Comparison of ENCODE assay signal across 22 mouse cellular contexts in genomic region chr9:71155399-71156005, GRCm38 (mm10). TPM values are rescaled to one million over a fixed set of nuclear protein-coding genes. Genes with fewer than 3 reads are reported as not detected.
DNase-seq lines count a peak whose midpoint lies in the region; ATAC-seq lines count a peak whose summit lies in the region.
"Had no signal": no experiment of that assay in that cellular context is flagged by ENCODE, and none has a peak within 500 bp of the region (broad histone marks: within the 10 kb centered on the region; RNA-seq: fewer than 3 reads in every experiment).

No protein-coding gene starts in this region.

- no peaks in the 10 kb centered on the region for H3K9me3 ChIP-seq in liver, embryonic 16.5 days (replicated peaks; ENCODE audit: control insufficient read depth, low read length)
- no peaks in the 10 kb centered on the region for H3K9me3 ChIP-seq in hindbrain, embryonic 11.5 days (ENCODE audit: control insufficient read depth, low read length)
- H3K9me3 ChIP-seq in forebrain, embryonic 15.5 days, result no peaks in the 10 kb centered on the region
- H3K9me3 ChIP-seq: forebrain, embryonic 13.5 days; limb, embryonic 13.5 days had no signal

- H3K9ac ChIP-seq in liver, embryonic 16.5 days (ENCODE audit: low read depth, low read length), result no peak overlapping the region
- H3K9ac ChIP-seq in hindbrain, embryonic 11.5 days (ENCODE audit: low read depth, low read length), result no peak overlapping the region
- H3K9ac ChIP-seq in forebrain, embryonic 15.5 days (replicated peaks), result no peak overlapping the region
- H3K9ac ChIP-seq: forebrain, embryonic 13.5 days; hindbrain, embryonic 14.5 days; limb, embryonic 13.5 days had no signal

- ATAC-seq in liver, embryonic 16.5 days (ENCODE audit: low read depth), result no peak
- no peak for ATAC-seq in hindbrain, embryonic 11.5 days (ENCODE audit: low FRiP score)
- ATAC-seq in forebrain, embryonic 15.5 days (replicated peaks), result no peak
- ATAC-seq: forebrain, embryonic 13.5 days; Patski had no signal

- H3K27ac ChIP-seq in liver, embryonic 16.5 days (ENCODE audit: low read length), result peak overlapping the region; percentile 90
- H3K27ac ChIP-seq in hindbrain, embryonic 11.5 days (ENCODE audit: low read depth, low read length), result no peak overlapping the region
- no peak overlapping the region for H3K27ac ChIP-seq in forebrain, embryonic 15.5 days (replicated peaks)
- H3K27ac ChIP-seq: forebrain, embryonic 13.5 days; heart, adult 2 months; hindbrain, embryonic 14.5 days; limb, embryonic 13.5 days had no signal

- WGBS in liver, embryonic 16.5 days (ENCODE audit: insufficient replicate concordance), result 63% methylated on average over 7 of the region's 7 CpGs
- 85% methylated on average over 7 of the region's 7 CpGs for WGBS in hindbrain, embryonic 11.5 days
- 84% methylated on average over 7 of the region's 7 CpGs for WGBS in forebrain, embryonic 15.5 days

- DNase-seq in spleen, postnatal 10 days (ENCODE audit: low spot score in 2 of 2), result peak; percentile 11 to 13
- no peak for DNase-seq in spleen, adult 12 weeks (ENCODE audit: low spot score)
- peak; percentile 76 for DNase-seq in fat pad, adult 2 months (ENCODE audit: extremely low read depth, low read depth, low spot score)
- DNase-seq in hindbrain, embryonic 11.5 days (ENCODE audit: low spot score), result no peak
- no peak for DNase-seq in ovary, postnatal 10 days (ENCODE audit: low spot score)
- no peak for DNase-seq in gastrocnemius, postnatal 25 days
- DNase-seq: cerebellum, adult 11-12 months; heart, adult 2 months; kidney, adult 2 months; kidney, postnatal 4 days; layer of hippocampus, postnatal 36 days; lung, postnatal 10 days; right cerebral cortex, postnatal 14 days; thymus, postnatal 36 days had no signal

- no peaks in the 10 kb centered on the region for H3K27me3 ChIP-seq in liver, embryonic 16.5 days (ENCODE audit: control insufficient read depth, insufficient read depth, low read depth, low read length)
- H3K27me3 ChIP-seq in hindbrain, embryonic 11.5 days (ENCODE audit: control insufficient read depth, insufficient read depth, low read length), result no peaks in the 10 kb centered on the region
- no peaks in the 10 kb centered on the region for H3K27me3 ChIP-seq in forebrain, embryonic 15.5 days
- H3K27me3 ChIP-seq: forebrain, embryonic 13.5 days; limb, embryonic 13.5 days had no signal

- H3K4me1 ChIP-seq in liver, embryonic 16.5 days (ENCODE audit: control insufficient read depth, low read depth, low read length), result peaks cover 70% of the 10 kb centered on the region
- H3K4me1 ChIP-seq in hindbrain, embryonic 11.5 days (replicated peaks; ENCODE audit: control insufficient read depth, insufficient read depth, low read length), result no peaks in the 10 kb centered on the region
- H3K4me1 ChIP-seq in forebrain, embryonic 15.5 days, result no peaks in the 10 kb centered on the region
- H3K4me1 ChIP-seq: limb, embryonic 13.5 days had no signal

- H3K4me3 ChIP-seq in liver, embryonic 16.5 days (ENCODE audit: low read depth, low read length), result no peak overlapping the region
- H3K4me3 ChIP-seq in hindbrain, embryonic 11.5 days (ENCODE audit: low read depth, low read length), result no peak overlapping the region
- H3K4me3 ChIP-seq in forebrain, embryonic 15.5 days, result no peak overlapping the region
- H3K4me3 ChIP-seq: forebrain, embryonic 13.5 days; heart, adult 2 months; limb, embryonic 13.5 days; myocyte had no signal

- no peak overlapping the region for H3K4me2 ChIP-seq in liver, embryonic 16.5 days (ENCODE audit: low read depth, low read length)
- no peak overlapping the region for H3K4me2 ChIP-seq in hindbrain, embryonic 11.5 days (replicated peaks; ENCODE audit: low read depth, low read length)
- H3K4me2 ChIP-seq in forebrain, embryonic 15.5 days (replicated peaks), result no peak overlapping the region
- H3K4me2 ChIP-seq: forebrain, embryonic 13.5 days; hindbrain, embryonic 14.5 days; limb, embryonic 13.5 days; midbrain, embryonic 11.5 days had no signal

- no peaks in the 10 kb centered on the region for H3K36me3 ChIP-seq in liver, embryonic 16.5 days (ENCODE audit: control insufficient read depth, insufficient read depth)
- no peaks in the 10 kb centered on the region for H3K36me3 ChIP-seq in hindbrain, embryonic 11.5 days (ENCODE audit: control insufficient read depth, insufficient read depth, low read length)
- no peaks in the 10 kb centered on the region for H3K36me3 ChIP-seq in forebrain, embryonic 15.5 days
- H3K36me3 ChIP-seq: limb, embryonic 13.5 days had no signal

RNA-seq across cellular contexts. Expression of gene Aqp9, which starts 13.0 kb away (rescaled TPM):
- polyA plus RNA-seq in liver, embryonic 16.5 days (2015; fragmentation: Nextera tagmentation; extraction: Ambion mirVana), result 7.5 and 9.0 TPM in 2 replicates
- polyA plus RNA-seq in hindbrain, embryonic 11.5 days (2014; fragmentation: Nextera tagmentation; extraction: Ambion mirVana), result 0.08 TPM in 1 of 2 replicates, not detected in the other
- under 1 TPM in 1 of 2 experiments, not detected in 1; 0.13 TPM for total RNA-seq in gastrocnemius, postnatal 25 days (2021)
- 0.37 and 0.98 TPM in 2 replicates for polyA plus RNA-seq in forebrain, embryonic 15.5 days (2015; fragmentation: Nextera tagmentation; extraction: Ambion mirVana)

Comparison
In these comparisons a context has a peak if more than half of its experiments do, and no peak if none do; other contexts are left out.
1. DNase-seq: peak in spleen, postnatal 10 days (2 of 2) and fat pad, adult 2 months (single experiment); none in spleen, adult 12 weeks (single experiment), hindbrain, embryonic 11.5 days (single experiment), ovary, postnatal 10 days (single experiment) and gastrocnemius, postnatal 25 days (single experiment).